Mouse (Mus musculus): ENCODE measurements around the gene Klrc1. TPM values are rescaled to one million over a fixed set of nuclear protein-coding genes. Genes with fewer than 3 reads are reported as not detected.

The Klrc1 gene
- not detected for polyA plus RNA-seq (2012; fragmentation: generic; extraction: Trizol)

DNA sequence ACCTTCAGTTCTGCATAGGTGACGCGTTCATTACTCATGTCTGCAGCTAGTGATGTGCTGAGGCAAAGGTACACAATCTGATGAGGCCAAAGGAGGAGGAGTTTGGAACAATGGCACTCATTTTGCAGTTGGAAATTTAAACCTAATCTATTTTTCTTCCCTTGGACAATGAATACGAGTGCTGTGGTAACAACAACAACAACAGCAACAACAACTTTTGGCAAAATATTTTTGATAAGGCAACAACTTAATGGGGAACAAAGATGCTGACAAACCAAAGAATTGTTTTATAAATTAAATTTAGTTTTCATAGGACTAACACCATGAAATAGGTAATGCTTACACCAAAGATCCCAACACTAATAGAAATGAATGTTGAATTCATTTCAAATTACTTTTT is at the start of gene Klrc1:
TSS of gene Klrc1 (minus strand) at position 101 of the 400 bp plus-strand sequence.
- Histone ChIP-seq H3K4me3 (no peak within 1 kb of the TSS), H3K4me2 (ENCODE audit: low read depth) (no peak within 1 kb of the TSS), H3K36me3 (ENCODE audit: control insufficient read depth, insufficient read depth) (no peaks in the 10 kb centered on the region), H3K79me2 (ENCODE audit: control insufficient read depth, insufficient read depth) (no peaks in the 10 kb centered on the region), H3K27me3 (ENCODE audit: control insufficient read depth, insufficient read depth, insufficient read length) (no peaks in the 10 kb centered on the region), H3ac (ENCODE audit: control insufficient read depth, insufficient read length) (no peak within 1 kb of the TSS)
- TF ChIP-seq TCF3 (IDR thresholded peaks at IDR 0.05; ENCODE audit: insufficient read length, low read depth) (no peak), POLR2A (IDR thresholded peaks at IDR 0.05; ENCODE audit: insufficient read length, low read depth) (no peak), POLR2AphosphoS2 (IDR thresholded peaks at IDR 0.05; ENCODE audit: insufficient read length, low read depth) (no peak), TCF12 (IDR thresholded peaks at IDR 0.05; ENCODE audit: insufficient read depth, poor library complexity, severe bottlenecking) (no peak), REST (IDR thresholded peaks at IDR 0.05; ENCODE audit: insufficient read depth, insufficient read length) (no peak), CEBPB (IDR thresholded peaks at IDR 0.05; ENCODE audit: insufficient read depth, poor library complexity, severe bottlenecking) (no peak), MAX (IDR thresholded peaks at IDR 0.05; ENCODE audit: low read depth) (no peak), MYOD1 (IDR thresholded peaks at IDR 0.05; ENCODE audit: control insufficient read depth in 1 of 3, insufficient read length in 2 of 3, low read depth in 2 of 3) (no peak), SRF (IDR thresholded peaks at IDR 0.05; ENCODE audit: control insufficient read depth, insufficient read length, low read depth) (no peak)

DNA sequence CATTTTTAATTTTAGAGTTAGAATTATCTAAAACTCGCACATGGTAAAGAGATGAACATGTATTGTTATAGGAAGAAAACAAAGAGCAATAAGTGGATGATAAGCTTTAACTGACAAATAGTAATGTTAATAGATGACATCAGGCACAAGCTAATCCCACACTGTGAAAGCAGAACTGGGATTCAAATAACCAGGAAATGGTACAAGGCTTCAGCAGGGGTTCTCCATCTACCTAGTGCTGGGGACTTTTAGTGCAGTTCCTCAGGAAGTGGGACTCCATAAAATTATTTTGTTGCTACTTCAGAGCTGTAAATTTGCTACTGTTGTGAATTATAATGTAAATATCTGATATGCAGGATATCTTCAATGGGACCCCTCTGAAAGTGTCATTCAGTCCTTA is 48.5 kb upstream of the Klrc1 start:
- Histone ChIP-seq H3ac (ENCODE audit: control insufficient read depth, insufficient read length) (no peak overlapping the region), H3K36me3 (ENCODE audit: control insufficient read depth, insufficient read depth) (no peaks in the 10 kb centered on the region), H3K4me2 (ENCODE audit: low read depth) (no peak overlapping the region), H3K4me3 (no peak overlapping the region), H3K27me3 (ENCODE audit: control insufficient read depth, insufficient read depth, insufficient read length) (no peaks in the 10 kb centered on the region), H3K79me2 (ENCODE audit: control insufficient read depth, insufficient read depth) (no peaks in the 10 kb centered on the region)
- no peak for TF ChIP-seq POLR2A (IDR thresholded peaks at IDR 0.05; ENCODE audit: insufficient read length, low read depth)
- TF ChIP-seq CEBPB (IDR thresholded peaks at IDR 0.05; ENCODE audit: insufficient read depth, poor library complexity, severe bottlenecking): no peak
- TF ChIP-seq E2F4 (IDR thresholded peaks at IDR 0.05; ENCODE audit: insufficient read depth): no peak
- no peak for TF ChIP-seq MAX (IDR thresholded peaks at IDR 0.05; ENCODE audit: low read depth)
- TF ChIP-seq MYOD1 (IDR thresholded peaks at IDR 0.05; ENCODE audit: control insufficient read depth in 1 of 3, insufficient read length in 2 of 3, low read depth in 2 of 3): no peak
- TF ChIP-seq USF1 (IDR thresholded peaks at IDR 0.05; ENCODE audit: low read depth): no peak
- no peak for TF ChIP-seq TCF3 (IDR thresholded peaks at IDR 0.05; ENCODE audit: insufficient read length, low read depth)
- no peak for TF ChIP-seq POLR2AphosphoS2 (IDR thresholded peaks at IDR 0.05; ENCODE audit: insufficient read length, low read depth)
- no peak for TF ChIP-seq MYOG (IDR thresholded peaks at IDR 0.05; ENCODE audit: control insufficient read depth in 1 of 3, insufficient read depth in 1 of 3, insufficient read length in 2 of 3, low read depth in 2 of 3)
- no peak for TF ChIP-seq REST (IDR thresholded peaks at IDR 0.05; ENCODE audit: insufficient read depth, insufficient read length)
- no peak for TF ChIP-seq SRF (IDR thresholded peaks at IDR 0.05; ENCODE audit: control insufficient read depth, insufficient read length, low read depth)
- no peak for TF ChIP-seq TCF12 (IDR thresholded peaks at IDR 0.05; ENCODE audit: insufficient read depth, poor library complexity, severe bottlenecking)

DNA sequence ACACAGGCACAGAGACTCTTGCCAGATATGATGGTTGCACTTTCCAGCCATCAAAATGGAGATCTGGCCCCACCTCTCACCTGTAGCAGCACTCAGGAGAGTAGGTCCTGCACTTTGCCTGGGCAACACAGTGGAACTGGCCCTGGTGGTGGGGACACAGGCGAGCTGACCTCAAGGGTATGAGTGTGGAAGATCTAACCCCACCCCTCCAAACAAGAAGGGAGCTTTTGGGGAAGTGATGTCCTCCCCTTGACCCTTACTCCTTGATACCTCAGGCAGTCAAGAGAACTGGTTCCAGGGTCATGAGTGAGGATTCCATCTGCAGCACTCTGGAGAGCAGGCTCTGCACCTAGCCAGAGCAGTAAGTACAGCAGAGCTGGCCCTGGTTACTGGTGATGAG is 42.6 kb upstream of the Klrc1 start:
- H3K4me2 ChIP-seq (ENCODE audit: low read depth): no peak overlapping the region
- H3K79me2 ChIP-seq (ENCODE audit: control insufficient read depth, insufficient read depth): no peaks in the 10 kb centered on the region
- TF ChIP-seq TCF3 (IDR thresholded peaks at IDR 0.05; ENCODE audit: insufficient read length, low read depth): no peak
- no peak for TF ChIP-seq REST (IDR thresholded peaks at IDR 0.05; ENCODE audit: insufficient read depth, insufficient read length)
- TF ChIP-seq TCF12 (IDR thresholded peaks at IDR 0.05; ENCODE audit: insufficient read depth, poor library complexity, severe bottlenecking): no peak
- no peak for TF ChIP-seq POLR2AphosphoS2 (IDR thresholded peaks at IDR 0.05; ENCODE audit: insufficient read length, low read depth)
- no peak for TF ChIP-seq USF1 (IDR thresholded peaks at IDR 0.05; ENCODE audit: low read depth)
- no peak for TF ChIP-seq MYOG (IDR thresholded peaks at IDR 0.05; ENCODE audit: control insufficient read depth in 1 of 3, insufficient read depth in 1 of 3, insufficient read length in 2 of 3, low read depth in 2 of 3)
- TF ChIP-seq POLR2A (IDR thresholded peaks at IDR 0.05; ENCODE audit: insufficient read length, low read depth): no peak
- no peak for TF ChIP-seq MAX (IDR thresholded peaks at IDR 0.05; ENCODE audit: low read depth)
- TF ChIP-seq CEBPB (IDR thresholded peaks at IDR 0.05; ENCODE audit: insufficient read depth, poor library complexity, severe bottlenecking): no peak
- no peak overlapping the region for H3ac ChIP-seq (ENCODE audit: control insufficient read depth, insufficient read length)
- H3K36me3 ChIP-seq (ENCODE audit: control insufficient read depth, insufficient read depth): no peaks in the 10 kb centered on the region
- H3K27me3 ChIP-seq (ENCODE audit: control insufficient read depth, insufficient read depth, insufficient read length): no peaks in the 10 kb centered on the region
- H3K4me3 ChIP-seq: no peak overlapping the region

DNA sequence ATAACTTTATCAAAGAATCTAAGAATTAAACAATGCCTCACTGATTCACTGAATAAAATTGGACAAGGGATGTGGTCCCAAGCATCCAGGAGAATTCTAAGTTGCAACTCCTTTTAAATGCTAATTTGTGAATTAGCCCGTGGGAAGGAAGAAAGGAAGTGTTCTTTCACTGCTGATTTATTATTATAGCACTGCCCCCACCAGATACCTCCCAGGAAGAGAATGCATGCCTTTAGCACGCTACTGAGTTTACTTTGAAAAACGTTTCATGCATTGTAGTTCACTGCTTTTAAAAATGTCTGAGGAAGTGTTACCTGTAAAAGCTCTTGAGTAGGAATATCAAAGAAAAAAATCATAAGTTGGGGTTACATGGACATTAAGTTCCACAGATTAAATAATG is 41.7 kb upstream of the Klrc1 start:
- TF ChIP-seq MYOG (IDR thresholded peaks at IDR 0.05; ENCODE audit: control insufficient read depth in 1 of 3, insufficient read depth in 1 of 3, insufficient read length in 2 of 3, low read depth in 2 of 3): no peak
- TF ChIP-seq MAX (IDR thresholded peaks at IDR 0.05; ENCODE audit: low read depth): no peak
- no peak for TF ChIP-seq E2F4 (IDR thresholded peaks at IDR 0.05; ENCODE audit: insufficient read depth)
- no peak for TF ChIP-seq USF1 (IDR thresholded peaks at IDR 0.05; ENCODE audit: low read depth)
- no peak for TF ChIP-seq TCF3 (IDR thresholded peaks at IDR 0.05; ENCODE audit: insufficient read length, low read depth)
- no peak for TF ChIP-seq TCF12 (IDR thresholded peaks at IDR 0.05; ENCODE audit: insufficient read depth, poor library complexity, severe bottlenecking)
- no peak for TF ChIP-seq REST (IDR thresholded peaks at IDR 0.05; ENCODE audit: insufficient read depth, insufficient read length)
- TF ChIP-seq POLR2A (IDR thresholded peaks at IDR 0.05; ENCODE audit: insufficient read length, low read depth): no peak
- TF ChIP-seq MYOD1 (IDR thresholded peaks at IDR 0.05; ENCODE audit: control insufficient read depth in 1 of 3, insufficient read length in 2 of 3, low read depth in 2 of 3): no peak
- TF ChIP-seq SRF (IDR thresholded peaks at IDR 0.05; ENCODE audit: control insufficient read depth, insufficient read length, low read depth): no peak
- no peak for TF ChIP-seq CEBPB (IDR thresholded peaks at IDR 0.05; ENCODE audit: insufficient read depth, poor library complexity, severe bottlenecking)
- TF ChIP-seq POLR2AphosphoS2 (IDR thresholded peaks at IDR 0.05; ENCODE audit: insufficient read length, low read depth): no peak
- Histone ChIP-seq H3K4me3 (no peak overlapping the region), H3K79me2 (ENCODE audit: control insufficient read depth, insufficient read depth) (no peaks in the 10 kb centered on the region), H3ac (ENCODE audit: control insufficient read depth, insufficient read length) (no peak overlapping the region), H3K36me3 (ENCODE audit: control insufficient read depth, insufficient read depth) (no peaks in the 10 kb centered on the region), H3K4me2 (ENCODE audit: low read depth) (no peak overlapping the region), H3K27me3 (ENCODE audit: control insufficient read depth, insufficient read depth, insufficient read length) (no peaks in the 10 kb centered on the region)
